ENCODE assay signal across 28 mouse cellular contexts in genomic region chr5:114720784-114721183, GRCm38 (mm10). TPM values are rescaled to one million over a fixed set of nuclear protein-coding genes. Genes with fewer than 3 reads are reported as not detected.
DNase-seq lines count a peak whose midpoint lies in the region; ATAC-seq and TF ChIP-seq lines count a peak whose summit lies in the region.
"Had no signal": no experiment of that assay in that cellular context is flagged by ENCODE, and none has a peak within 500 bp of the region (broad histone marks: within the 10 kb centered on the region; RNA-seq: fewer than 3 reads in every experiment).

No protein-coding gene starts in this region.

- H3K36me3 ChIP-seq in kidney, embryonic 14.5 days (ENCODE audit: control insufficient read depth, insufficient read depth, low read length) = peaks cover 56% of the 10 kb centered on the region
- H3K36me3 ChIP-seq in kidney, postnatal 0 days (ENCODE audit: insufficient read depth, low read length) = peaks cover 37% of the 10 kb centered on the region

- no peak overlapping the region for H3K9ac ChIP-seq in kidney, embryonic 14.5 days (ENCODE audit: low read depth, low read length)
- no peak overlapping the region for H3K9ac ChIP-seq in kidney, postnatal 0 days (ENCODE audit: low read depth, low read length)
- H3K9ac ChIP-seq: embryonic facial prominence, embryonic 13.5 days; forebrain, embryonic 12.5 days; forebrain, embryonic 15.5 days; heart, embryonic 12.5 days; heart, embryonic 15.5 days; hindbrain, embryonic 13.5 days had no signal

- no peak overlapping the region for H3K4me3 ChIP-seq in kidney, embryonic 14.5 days (ENCODE audit: low read length)
- H3K4me3 ChIP-seq in kidney, postnatal 0 days (replicated peaks; ENCODE audit: low read depth, low read length) = no peak overlapping the region
- H3K4me3 ChIP-seq: embryonic facial prominence, embryonic 10.5 days; embryonic facial prominence, embryonic 13.5 days; erythroblast, embryonic 14.5 days; forebrain, embryonic 12.5 days; forebrain, embryonic 15.5 days; heart, embryonic 12.5 days; heart, embryonic 15.5 days; hindbrain, embryonic 10.5 days; hindbrain, embryonic 13.5 days had no signal

- ATAC-seq in kidney, embryonic 14.5 days (ENCODE audit: low FRiP score, low TSS enrichment) = peak; percentile 75
- peak; percentile 57 for ATAC-seq in kidney, postnatal 0 days (replicated peaks; ENCODE audit: low FRiP score, low read depth)
- ATAC-seq: activated CD4-positive, CD25-positive, alpha-beta regulatory T cell, adult 4 months; forebrain, embryonic 15.5 days; hindbrain, embryonic 16.5 days had no signal

- TF ChIP-seq CTCF in kidney, postnatal 0 days (IDR thresholded peaks at IDR 0.05; ENCODE audit: low read depth) = no peak

- H3K4me1 ChIP-seq in kidney, embryonic 14.5 days (ENCODE audit: control insufficient read depth, insufficient read depth, low read length) = peaks cover 21% of the 10 kb centered on the region; the same call in 1 of the 2 replicates
- peaks cover 10% of the 10 kb centered on the region; the same call in 1 of the 2 replicates for H3K4me1 ChIP-seq in kidney, postnatal 0 days (replicated peaks; ENCODE audit: insufficient read depth, low read length)
- H3K4me1 ChIP-seq: embryonic facial prominence, embryonic 13.5 days; forebrain, embryonic 12.5 days; forebrain, embryonic 15.5 days; heart, embryonic 12.5 days; heart, embryonic 15.5 days; hindbrain, embryonic 13.5 days had no signal

- H3K9me3 ChIP-seq in kidney, embryonic 14.5 days (ENCODE audit: control insufficient read depth, low read length) = no peaks in the 10 kb centered on the region; the same call in 1 of the 2 replicates
- H3K9me3 ChIP-seq in kidney, postnatal 0 days (replicated peaks; ENCODE audit: low read length) = no peaks in the 10 kb centered on the region
- H3K9me3 ChIP-seq: embryonic facial prominence, embryonic 13.5 days; forebrain, embryonic 12.5 days; forebrain, embryonic 15.5 days; hindbrain, embryonic 13.5 days had no signal

- DNase-seq in kidney, postnatal 36 days = no peak
- DNase-seq in kidney, postnatal 0 days (ENCODE audit: low spot score) = peak; percentile 83
- no peak for DNase-seq in kidney, adult 18-20 months
- peak; percentile 32 for DNase-seq in Muller cell, postnatal 12 days (ENCODE audit: inconsistent ontology term)
- no peak for DNase-seq in embryo, embryonic 10 days (ENCODE audit: low spot score)
- DNase-seq: adrenal gland, adult 8-10 months; adrenal gland, postnatal 25 days; B cell, adult 2 months; cerebellum, adult 11-12 months; cerebellum, adult 9-11 months; embryo, embryonic 11 days; gastrocnemius, postnatal 25 days; heart, adult 18-20 months; heart, postnatal 10 days; heart, postnatal 36 days had no signal

- H3K27ac ChIP-seq in kidney, embryonic 14.5 days (ENCODE audit: low read depth, low read length) = peak overlapping the region; percentile 67
- peak overlapping the region; percentile 73; the same call in 1 of the 2 replicates for H3K27ac ChIP-seq in kidney, postnatal 0 days
- H3K27ac ChIP-seq: embryonic facial prominence, embryonic 10.5 days; embryonic facial prominence, embryonic 13.5 days; forebrain, embryonic 12.5 days; forebrain, embryonic 15.5 days; heart, embryonic 15.5 days; hindbrain, embryonic 10.5 days; hindbrain, embryonic 13.5 days had no signal

- H3K4me2 ChIP-seq in kidney, embryonic 14.5 days (replicated peaks; ENCODE audit: low read depth, low read length) = no peak overlapping the region
- no peak overlapping the region for H3K4me2 ChIP-seq in kidney, postnatal 0 days (ENCODE audit: low read length)
- H3K4me2 ChIP-seq: embryonic facial prominence, embryonic 13.5 days; forebrain, embryonic 12.5 days; forebrain, embryonic 15.5 days; heart, embryonic 12.5 days; heart, embryonic 15.5 days; hindbrain, embryonic 13.5 days had no signal

- no peaks in the 10 kb centered on the region for H3K27me3 ChIP-seq in kidney, embryonic 14.5 days (ENCODE audit: control insufficient read depth, insufficient read depth, low read length)
- no peaks in the 10 kb centered on the region for H3K27me3 ChIP-seq in kidney, postnatal 0 days (ENCODE audit: insufficient read depth, low read length)
- H3K27me3 ChIP-seq: CH12.LX; embryonic facial prominence, embryonic 13.5 days; forebrain, embryonic 12.5 days; forebrain, embryonic 15.5 days; heart, embryonic 12.5 days; heart, embryonic 15.5 days; hindbrain, embryonic 13.5 days had no signal

- 50% methylated on average over 11 of the region's 11 CpGs for WGBS in kidney, embryonic 14.5 days
- 42% methylated on average over 11 of the region's 11 CpGs for WGBS in kidney, postnatal 0 days

RNA-seq across cellular contexts. Expression of gene Tchp, which starts 13.2 kb away (rescaled TPM):
- polyA plus RNA-seq in kidney, embryonic 14.5 days (2014; fragmentation: Nextera tagmentation; extraction: Ambion mirVana) = 10.0 and 18.5 TPM in 2 replicates
- polyA plus RNA-seq in kidney, postnatal 0 days (2015; fragmentation: Nextera tagmentation; extraction: Ambion mirVana) = 10.2 and 12.2 TPM in 2 replicates

RNA-seq across cellular contexts. Expression of gene Gltp, which starts 30.0 kb away (rescaled TPM):
- 42.6 and 64.5 TPM in 2 replicates for polyA plus RNA-seq in kidney, embryonic 14.5 days (2014; fragmentation: Nextera tagmentation; extraction: Ambion mirVana)
- polyA plus RNA-seq in kidney, postnatal 0 days (2015; fragmentation: Nextera tagmentation; extraction: Ambion mirVana) = 65.0 and 70.3 TPM in 2 replicates

RNA-seq across cellular contexts. Expression of gene Ankrd13a, which starts 53.7 kb away (rescaled TPM):
- 37.0 and 67.9 TPM in 2 replicates for polyA plus RNA-seq in kidney, embryonic 14.5 days (2014; fragmentation: Nextera tagmentation; extraction: Ambion mirVana)
- 45.6 and 49.2 TPM in 2 replicates for polyA plus RNA-seq in kidney, postnatal 0 days (2015; fragmentation: Nextera tagmentation; extraction: Ambion mirVana)

RNA-seq across cellular contexts. Expression of gene Git2, which starts 54.5 kb away (rescaled TPM):
- 32.8 and 41.7 TPM in 2 replicates for polyA plus RNA-seq in kidney, embryonic 14.5 days (2014; fragmentation: Nextera tagmentation; extraction: Ambion mirVana)
- polyA plus RNA-seq in kidney, postnatal 0 days (2015; fragmentation: Nextera tagmentation; extraction: Ambion mirVana) = 25.8 and 27.8 TPM in 2 replicates

Comparison
In these comparisons a context has a peak if more than half of its experiments do, and no peak if none do; other contexts are left out.
1. DNase-seq: peak in kidney, postnatal 0 days (single experiment) and Muller cell, postnatal 12 days (single experiment); none in kidney, postnatal 36 days (0 of 2), kidney, adult 18-20 months (single experiment) and embryo, embryonic 10 days (single experiment).